Comparison of ENCODE assay signal across 25 mouse cellular contexts in genomic region chr4:123995815-123996214, GRCm38 (mm10).
DNase-seq lines count a peak whose midpoint lies in the region; ATAC-seq and TF ChIP-seq lines count a peak whose summit lies in the region.
"Had no signal": no experiment of that assay in that cellular context is flagged by ENCODE, and none has a peak within 500 bp of the region (broad histone marks: within the 10 kb centered on the region; RNA-seq: fewer than 3 reads in every experiment).

No protein-coding gene starts in this region.

- H3K27ac ChIP-seq in kidney, postnatal 0 days = no peak overlapping the region
- H3K27ac ChIP-seq in ES-E14 (ENCODE audit: insufficient read depth, low read depth, low read length, poor library complexity, severe bottlenecking) = peak overlapping the region; percentile 27; the same call in 1 of the 2 replicates
- no peak overlapping the region for H3K27ac ChIP-seq in kidney, adult 2 months (ENCODE audit: insufficient read depth, low read depth, low read length)
- H3K27ac ChIP-seq: forebrain, embryonic 10.5 days; hindbrain, embryonic 15.5 days; intestine, embryonic 15.5 days; limb, embryonic 13.5 days; liver, embryonic 14.5 days; midbrain, embryonic 12.5 days; neural tube, embryonic 15.5 days had no signal

- no peak for TF ChIP-seq POLR2A in kidney, adult 2 months (IDR thresholded peaks at IDR 0.05; ENCODE audit: low read depth, low read length)

- in situ Hi-C loops in ES-E14 (cut with MboI; ENCODE audit: low sequenced_read_pairs in 2 of 2, unreplicated experiment in 2 of 2) = no loop called here

- 0 out of 2 replicates have a peak, but pooled peaks cover 5% of the 10 kb centered on the region for H3K4me1 ChIP-seq in kidney, postnatal 0 days (replicated peaks; ENCODE audit: insufficient read depth, low read length)
- peaks cover 2 to 17% of the 10 kb centered on the region in 2 experiments for H3K4me1 ChIP-seq in ES-E14 (ENCODE audit: control insufficient read depth in 2 of 2, insufficient read depth in 2 of 2, low read length in 2 of 2, poor library complexity in 1 of 2)
- no peaks in the 10 kb centered on the region for H3K4me1 ChIP-seq in kidney, adult 2 months (ENCODE audit: control insufficient read depth, insufficient read depth, low read length)

- no peak overlapping the region for H3K4me2 ChIP-seq in kidney, postnatal 0 days (ENCODE audit: low read length)
- H3K4me2 ChIP-seq: hindbrain, embryonic 15.5 days; intestine, embryonic 15.5 days; limb, embryonic 13.5 days; midbrain, embryonic 12.5 days; neural tube, embryonic 15.5 days had no signal

- no peak overlapping the region for H3K4me3 ChIP-seq in kidney, postnatal 0 days (replicated peaks; ENCODE audit: low read depth, low read length)
- no peak overlapping the region for H3K4me3 ChIP-seq in ES-E14 (ENCODE audit: insufficient read depth in 1 of 2, low read depth in 1 of 2, low read length in 2 of 2, poor library complexity in 1 of 2, severe bottlenecking in 1 of 2)
- no peak overlapping the region for H3K4me3 ChIP-seq in kidney, adult 2 months (ENCODE audit: insufficient read depth, low read depth, low read length)
- H3K4me3 ChIP-seq: forebrain, embryonic 10.5 days; hindbrain, embryonic 15.5 days; intestine, embryonic 15.5 days; limb, embryonic 13.5 days; midbrain, embryonic 12.5 days; neural tube, embryonic 15.5 days had no signal

- ATAC-seq in kidney, postnatal 0 days (replicated peaks; ENCODE audit: low FRiP score, low read depth) = no peak
- ATAC-seq in granulocyte monocyte progenitor cell, adult 5-6 weeks (replicated peaks; ENCODE audit: poor library complexity, severe bottlenecking) = peak; percentile 88
- peak; percentile 56; the same call in 1 of the 2 replicates for ATAC-seq in megakaryocyte, adult 5-6 weeks (ENCODE audit: poor library complexity, severe bottlenecking)
- ATAC-seq: activated CD4-positive, CD25-positive, alpha-beta regulatory T cell, adult 4 months; CD4-positive, CD25-positive, alpha-beta regulatory T cell, adult 4 months; forebrain, embryonic 16.5 days; intestine, embryonic 15.5 days had no signal

- DNase-seq in kidney, postnatal 0 days (ENCODE audit: low spot score) = peak; percentile 21
- no peak for DNase-seq in kidney, postnatal 14 days
- DNase-seq in ES-E14 (ENCODE audit: low read depth, low spot score) = no peak
- DNase-seq in layer of hippocampus, adult 9-11 months = no peak
- no peak for DNase-seq in thymus, postnatal 0 days (ENCODE audit: low spot score)
- no peak for DNase-seq in kidney, adult 2 months
- DNase-seq: adrenal gland, postnatal 10 days; cerebellum, adult 9-10 months; gastrocnemius, postnatal 25 days; kidney, adult 9 months; kidney, postnatal 36 days; right cerebral cortex, postnatal 14 days; thymus, postnatal 4 days had no signal

- H3K9ac ChIP-seq in kidney, postnatal 0 days (ENCODE audit: low read depth, low read length) = no peak overlapping the region
- H3K9ac ChIP-seq in ES-E14 (ENCODE audit: insufficient read depth, low read depth, low read length, poor library complexity, severe bottlenecking) = no peak overlapping the region
- H3K9ac ChIP-seq: hindbrain, embryonic 15.5 days; intestine, embryonic 15.5 days; limb, embryonic 13.5 days; liver, embryonic 14.5 days; midbrain, embryonic 12.5 days; neural tube, embryonic 15.5 days had no signal

- H3K36me3 ChIP-seq in kidney, postnatal 0 days (ENCODE audit: insufficient read depth, low read length) = no peaks in the 10 kb centered on the region
- H3K36me3 ChIP-seq in ES-E14 (ENCODE audit: control insufficient read depth, insufficient read depth, low read length, poor library complexity, severe bottlenecking) = no peaks in the 10 kb centered on the region
- H3K36me3 ChIP-seq in kidney, adult 2 months (ENCODE audit: control insufficient read depth, insufficient read depth, low read length) = no peaks in the 10 kb centered on the region
- H3K36me3 ChIP-seq: forebrain, embryonic 10.5 days; hindbrain, embryonic 15.5 days; intestine, embryonic 15.5 days; limb, embryonic 13.5 days; midbrain, embryonic 12.5 days; neural tube, embryonic 15.5 days had no signal

- TF ChIP-seq CTCF in kidney, postnatal 0 days (IDR thresholded peaks at IDR 0.05; ENCODE audit: low read depth) = no peak
- no peak for TF ChIP-seq CTCF in kidney, adult 2 months (conservative IDR thresholded peaks at IDR 0.05; ENCODE audit: insufficient read depth, insufficient read length, low read depth, low read length)

- WGBS in kidney, postnatal 0 days = 65% methylated on average over 8 of the region's 8 CpGs
- WGBS in kidney, adult 2 months = 60% methylated on average over 8 of the region's 8 CpGs

- H3K27me3 ChIP-seq in kidney, postnatal 0 days (ENCODE audit: insufficient read depth, low read length) = 0 out of 2 replicates have a peak, but pooled peaks cover 3% of the 10 kb centered on the region
- no peaks in the 10 kb centered on the region; the same call in 1 of the 2 replicates for H3K27me3 ChIP-seq in kidney, adult 2 months (replicated peaks; ENCODE audit: control insufficient read depth, insufficient read depth, low read length)

- H3K9me3 ChIP-seq in kidney, postnatal 0 days (replicated peaks; ENCODE audit: low read length) = no peaks in the 10 kb centered on the region
- H3K9me3 ChIP-seq in ES-E14 (ENCODE audit: control insufficient read depth, insufficient read depth, low read depth, low read length) = no peaks in the 10 kb centered on the region
- H3K9me3 ChIP-seq: hindbrain, embryonic 15.5 days; intestine, embryonic 15.5 days; limb, embryonic 13.5 days; neural tube, embryonic 15.5 days had no signal

TF ChIP-seq in ES-E14, 5 proteins besides CTCF, POLR2A, EP300 and RAD21:
- no peak for TF ChIP-seq CHD2 (IDR thresholded peaks at IDR 0.05; ENCODE audit: low read depth, low read length)
- TF ChIP-seq MAFK (IDR thresholded peaks at IDR 0.05; ENCODE audit: insufficient read depth, low read depth, low read length) = no peak
- TF ChIP-seq ZNF384 (IDR thresholded peaks at IDR 0.05; ENCODE audit: low read depth, low read length) = no peak
- TF ChIP-seq ZC3H11A (IDR thresholded peaks at IDR 0.05; ENCODE audit: borderline replicate concordance, low read depth, low read length) = no peak
- no peak for TF ChIP-seq HCFC1 (IDR thresholded peaks at IDR 0.05; ENCODE audit: borderline replicate concordance, insufficient read depth, low read length)
